Mouse (Mus musculus) heart, postnatal 0 days (tissue): ENCODE measurements around the gene Hoxc8.

ENCODE experiments used
- CTCF ChIP-seq: IDR thresholded peaks from 2 replicates; pipeline ENCODE4 v1.5.1; 2016; ENCODE audit warnings: antibody characterized with exemption, control low read depth, low read depth
- EP300 ChIP-seq: IDR thresholded peaks from 2 replicates; pipeline ENCODE4 v1.6.1; 2016; ENCODE audit warnings: antibody characterized with exemption, low read depth

DNA sequence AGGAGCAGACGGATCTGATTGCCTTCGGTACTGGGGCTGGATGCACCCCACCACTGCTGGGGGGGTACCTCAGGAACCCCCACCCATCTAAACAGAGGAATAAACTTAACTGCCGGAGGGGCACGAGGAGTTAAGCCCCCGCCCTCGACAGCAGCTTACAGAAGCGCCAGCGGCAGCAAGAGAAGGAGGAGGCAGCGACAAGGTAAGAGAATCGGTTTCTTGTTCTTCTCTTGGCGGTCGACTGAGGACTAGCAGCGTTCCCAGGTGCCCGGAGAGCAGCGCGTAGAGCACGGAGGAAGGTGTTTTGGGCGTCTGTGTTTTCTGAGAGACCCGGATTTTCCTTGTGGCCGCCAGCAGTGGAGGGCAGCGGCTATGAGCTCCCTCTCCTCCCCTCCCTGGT is 18.2 kb upstream of the Hoxc8 start:
- TF ChIP-seq EP300 (no peak), CTCF (no peak)
